Mouse (Mus musculus) lung, adult 2 months (tissue): ENCODE data around the gene Lrrc4b. TPM values are rescaled to one million over a fixed set of nuclear protein-coding genes. Genes with fewer than 3 reads are reported as not detected.

Experiments used
- DNase-seq: peaks from one replicate; pipeline ENCODE4 v3.0.0; 2022
- H3K4me1 ChIP-seq: fragments of 200-500 bp; 2 replicates; pipeline ENCODE4 v1.6.1; 2011; ENCODE audit warnings: low read length; ENCODE audit not compliant: control insufficient read depth, insufficient read depth
- H3K4me3 ChIP-seq: fragments of 200-500 bp; replicated peaks from 2 replicates; pipeline ENCODE3; 2011; ENCODE audit warnings: low read depth, mild to moderate bottlenecking, control low read depth, low read length; ENCODE audit errors: extremely low read depth
- CTCF ChIP-seq: fragments of 200-500 bp; IDR thresholded peaks from 2 replicates; pipeline ENCODE4 v1.5.1; 2011; ENCODE audit warnings: mild to moderate bottlenecking, low read length, control low read depth; ENCODE audit not compliant: insufficient read depth
- POLR2A ChIP-seq: fragments of 200-500 bp; IDR thresholded peaks from 2 replicates; pipeline ENCODE4 v1.6.1; 2011; ENCODE audit warnings: low read depth, mild to moderate bottlenecking, control low read depth, low read length, borderline replicate concordance; ENCODE audit errors: extremely low read depth
- WGBS: fragments of 180-500 bp; shearing (Covaris S2); methylation state at CpG from one replicate; pipeline ENCODE4 v1.1.7; 2018; 5-methylcytosine and 5-hydroxymethylcytosine counted together
- polyA plus RNA-seq: library from polyadenylated mRNA; depleted of rRNA; stranded (reverse); fragments of >200 nt; gene quantifications from 2 replicates; pipeline ENCODE4 v1.2.3, GENCODE M21; 2012

The Lrrc4b gene
- polyA plus RNA-seq, 1 experiment = 4.9 TPM

DNA sequence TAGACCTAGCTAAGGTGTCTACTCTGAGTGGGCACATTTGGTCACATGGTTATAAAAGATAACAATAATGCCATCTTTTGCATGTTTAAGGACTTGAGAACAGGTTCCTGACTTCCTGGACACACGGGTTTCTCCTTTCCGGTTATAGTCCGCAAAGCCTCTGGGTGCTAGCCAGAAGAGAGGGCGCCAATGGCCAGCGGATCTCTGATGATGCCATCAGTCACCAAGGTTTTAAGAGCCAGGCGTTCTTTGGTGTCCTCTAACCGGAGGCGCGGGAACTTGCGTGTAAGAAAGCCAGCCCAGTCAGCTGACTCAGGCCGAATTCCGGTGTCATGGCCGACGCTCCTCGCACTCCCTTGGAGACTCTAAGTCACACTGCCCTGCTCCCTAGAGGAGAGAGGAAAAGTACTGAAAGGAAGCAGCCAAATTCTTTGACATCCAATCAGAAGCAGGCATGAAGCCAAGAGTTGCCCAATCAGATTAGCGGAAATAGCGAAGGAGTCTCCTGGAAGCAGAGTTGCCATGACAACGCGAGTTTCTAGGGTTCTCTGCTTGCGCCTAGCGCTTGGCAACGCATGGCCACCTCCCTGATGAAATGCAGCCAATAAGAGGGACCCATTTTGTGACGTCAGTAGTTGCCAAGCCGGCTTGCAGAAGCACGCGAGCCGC is 23.3 kb upstream of the Lrrc4b start:
- Histone ChIP-seq H3K4me1 (no peaks in the 10 kb centered on the region), H3K4me3 (peak overlapping the region; percentile 52)
- WGBS = 2% methylated on average over 27 of the region's 27 CpGs
- DNase-seq = peak; percentile 59
- TF ChIP-seq POLR2A (peak; percentile 16; the same call in 1 of the 2 replicates), CTCF (no peak)

DNA sequence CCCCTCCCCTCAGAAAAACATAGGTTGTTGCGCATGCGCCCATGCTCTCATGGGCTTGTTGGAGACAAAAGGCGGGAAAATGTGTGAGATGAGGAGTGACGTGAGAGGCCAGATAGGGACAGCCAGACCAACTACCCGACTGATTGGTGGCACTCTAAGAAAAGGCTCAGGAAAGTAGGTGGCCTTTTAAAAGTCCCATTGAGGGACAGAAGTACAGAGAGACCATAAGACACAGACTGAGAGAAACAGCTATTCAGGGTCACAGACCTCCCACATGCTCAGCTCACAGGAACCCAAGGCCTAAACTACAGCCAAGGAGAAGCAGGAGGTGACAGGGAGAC is 22.8 kb upstream of the Lrrc4b start:
- H3K4me3 ChIP-seq = peak overlapping the region; percentile 6
- WGBS = 4% methylated on average over 5 of the region's 5 CpGs
- no peak for DNase-seq
- no peaks in the 10 kb centered on the region for H3K4me1 ChIP-seq
- no peak for TF ChIP-seq POLR2A
- no peak for TF ChIP-seq CTCF

DNA sequence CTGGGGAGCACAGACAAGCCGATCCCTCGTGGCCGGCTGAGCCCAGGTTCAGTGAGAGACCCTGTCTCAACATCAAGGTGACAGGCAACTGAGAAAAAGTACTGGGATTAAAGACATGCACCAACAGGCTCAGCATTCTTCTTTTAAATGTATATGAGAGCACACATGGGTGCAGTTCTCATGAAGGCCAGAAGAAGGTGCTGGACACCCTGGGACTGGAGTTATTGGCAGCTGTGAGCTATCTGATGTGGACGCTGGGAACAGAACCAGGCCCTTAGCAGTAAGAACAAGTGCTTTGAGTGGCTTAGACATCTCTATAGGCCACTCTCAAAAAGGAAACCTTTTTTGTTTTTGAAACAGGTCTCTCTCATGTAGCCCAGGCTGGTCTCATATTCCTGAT is 17.7 kb upstream of the Lrrc4b start:
- no peak for TF ChIP-seq CTCF
- TF ChIP-seq POLR2A = no peak
- Histone ChIP-seq H3K4me1 (no peaks in the 10 kb centered on the region), H3K4me3 (no peak overlapping the region)
- WGBS = 84% methylated on average over 4 of the region's 4 CpGs
- DNase-seq = no peak

DNA sequence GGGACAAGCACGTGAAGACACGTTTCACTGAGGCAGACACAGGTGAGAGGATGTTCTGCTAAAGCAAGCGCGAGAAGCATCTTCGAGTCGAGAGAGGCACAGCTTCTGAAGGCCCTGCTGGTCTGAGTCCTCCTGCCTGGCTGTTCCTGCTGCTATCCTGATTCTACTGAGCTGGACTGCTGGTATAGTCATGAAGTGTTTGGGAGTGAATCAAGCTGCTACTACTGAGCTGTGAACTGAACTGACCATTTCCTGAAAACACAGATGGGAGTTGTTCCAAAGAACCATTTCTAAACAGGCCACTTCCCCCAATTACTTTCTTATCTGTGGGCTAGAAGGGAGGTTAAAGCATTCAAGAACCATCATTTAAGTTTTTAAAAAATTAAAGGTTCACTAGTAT is 15.5 kb upstream of the Lrrc4b start:
- Histone ChIP-seq H3K4me1 (no peaks in the 10 kb centered on the region), H3K4me3 (no peak overlapping the region)
- no peak for DNase-seq
- TF ChIP-seq POLR2A (no peak), CTCF (no peak)
- 61% methylated on average over 6 of the region's 6 CpGs for WGBS

DNA sequence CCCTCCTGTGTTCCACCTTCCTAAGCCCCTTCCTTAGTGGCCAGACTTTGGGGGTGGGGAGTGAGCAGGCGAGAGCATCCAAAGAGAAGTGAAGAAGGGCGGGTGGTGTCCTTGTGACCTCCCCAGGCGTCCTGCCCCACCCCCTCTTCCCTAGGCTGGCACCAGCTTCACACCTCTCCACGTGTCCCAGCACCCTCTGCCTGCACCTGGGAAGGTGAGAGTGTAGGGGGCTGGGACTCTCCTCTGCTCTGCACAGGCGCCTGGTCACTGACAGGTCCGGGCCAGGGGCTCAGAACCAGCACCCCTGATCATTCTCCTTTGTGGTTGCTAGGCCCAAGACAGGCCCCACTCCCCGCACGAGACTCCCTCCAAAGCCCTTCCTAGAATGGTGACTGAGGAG is 1.2 kb upstream of the Lrrc4b start:
- Histone ChIP-seq H3K4me1 (no peaks in the 10 kb centered on the region), H3K4me3 (no peak overlapping the region)
- TF ChIP-seq CTCF (no peak), POLR2A (no peak)
- DNase-seq = no peak
- 20% methylated on average over 8 of the region's 8 CpGs for WGBS

DNA sequence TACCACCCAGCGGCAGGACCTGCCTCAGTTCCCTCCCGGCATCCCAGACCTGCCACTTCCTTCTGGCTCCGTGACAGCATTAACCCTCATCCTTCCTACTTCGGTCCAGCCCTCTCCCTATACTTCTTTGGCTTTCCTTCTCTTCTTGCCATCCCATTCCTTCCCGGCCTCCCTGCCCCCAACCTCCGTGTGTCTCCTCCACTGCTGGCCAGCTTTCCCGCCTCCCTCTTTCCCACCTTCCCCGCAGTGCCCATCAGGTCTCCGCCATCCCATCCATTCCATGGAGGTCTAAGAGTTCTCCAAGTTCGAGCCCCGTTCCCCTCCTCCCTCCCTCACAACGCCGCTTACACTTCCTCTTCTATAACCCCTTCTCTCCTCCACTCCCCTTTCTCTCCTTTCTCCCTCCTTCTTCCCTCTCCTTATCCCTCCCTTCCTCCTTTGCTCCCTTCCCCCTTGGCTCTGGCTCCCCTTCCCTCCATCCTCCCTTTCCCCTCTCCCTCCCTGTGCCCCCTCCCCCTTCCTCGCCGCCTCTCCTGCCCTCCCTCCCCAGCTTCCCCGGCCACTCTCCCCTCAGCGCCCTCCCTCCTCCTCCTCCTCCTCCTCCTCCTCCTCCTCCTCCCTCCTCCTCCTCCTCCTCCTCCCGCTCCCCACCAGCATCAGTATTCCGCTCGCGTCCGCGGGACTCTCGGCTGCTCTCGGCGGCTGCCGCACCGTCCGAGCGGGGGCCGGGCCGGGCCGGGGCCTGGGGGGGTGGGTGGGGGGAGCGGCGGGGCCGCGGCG is 457 bp upstream of the Lrrc4b start:
- H3K4me3 ChIP-seq = no peak overlapping the region
- 6% methylated on average over 20 of the region's 38 CpGs for WGBS
- H3K4me1 ChIP-seq = no peaks in the 10 kb centered on the region
- no peak for TF ChIP-seq CTCF
- TF ChIP-seq POLR2A = no peak
- no peak for DNase-seq

DNA sequence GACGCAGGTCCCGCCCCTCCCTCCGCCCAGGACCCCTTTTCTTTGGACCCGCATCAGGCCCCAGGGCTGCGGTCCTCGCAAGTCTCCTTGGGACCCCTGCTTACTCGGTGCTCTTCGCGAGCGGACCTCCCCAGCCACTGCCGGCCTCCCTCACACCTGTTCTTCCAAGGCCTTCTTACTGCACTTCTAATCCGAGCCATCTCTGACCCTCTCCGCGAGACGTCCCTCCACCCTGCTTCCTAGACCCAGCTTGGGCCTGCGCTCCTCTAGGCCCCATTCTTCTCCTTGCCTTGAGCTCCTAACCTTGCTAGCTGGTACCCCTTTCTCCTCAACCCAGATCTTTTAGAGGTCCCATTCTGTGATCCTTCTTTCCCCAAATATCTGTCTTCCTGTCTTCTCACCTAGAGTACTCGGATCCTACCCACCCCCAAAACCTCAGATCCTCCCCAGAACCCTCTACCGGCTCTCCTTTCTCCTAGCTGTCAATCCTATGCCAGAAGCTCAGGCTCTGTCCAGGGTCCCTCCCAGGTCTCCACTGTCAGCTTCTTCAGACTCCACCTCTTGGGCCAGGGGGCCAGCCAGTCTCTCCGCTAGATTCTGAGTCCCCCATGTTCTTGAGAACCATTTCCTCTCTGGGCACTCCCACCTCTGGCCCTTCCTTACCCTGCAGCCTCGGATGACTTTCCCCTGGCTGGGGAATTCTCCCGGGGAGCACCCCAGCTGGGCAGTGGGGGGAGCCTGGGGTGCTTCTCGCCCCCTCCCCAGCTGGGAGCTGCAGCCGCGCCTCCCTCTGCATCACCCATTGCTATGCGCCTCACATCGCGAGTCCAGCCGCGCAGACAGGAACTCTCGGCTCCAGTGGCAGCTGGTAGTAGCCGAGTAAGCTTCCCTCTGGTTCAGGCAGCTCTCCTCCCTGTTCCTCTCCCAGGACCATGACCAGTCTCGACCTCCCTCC is 993 bp downstream of the Lrrc4b start:
- Histone ChIP-seq H3K4me3 (no peak overlapping the region), H3K4me1 (no peaks in the 10 kb centered on the region)
- TF ChIP-seq CTCF (no peak), POLR2A (no peak)
- 8% methylated on average over 32 of the region's 32 CpGs for WGBS
- DNase-seq = no peak

DNA sequence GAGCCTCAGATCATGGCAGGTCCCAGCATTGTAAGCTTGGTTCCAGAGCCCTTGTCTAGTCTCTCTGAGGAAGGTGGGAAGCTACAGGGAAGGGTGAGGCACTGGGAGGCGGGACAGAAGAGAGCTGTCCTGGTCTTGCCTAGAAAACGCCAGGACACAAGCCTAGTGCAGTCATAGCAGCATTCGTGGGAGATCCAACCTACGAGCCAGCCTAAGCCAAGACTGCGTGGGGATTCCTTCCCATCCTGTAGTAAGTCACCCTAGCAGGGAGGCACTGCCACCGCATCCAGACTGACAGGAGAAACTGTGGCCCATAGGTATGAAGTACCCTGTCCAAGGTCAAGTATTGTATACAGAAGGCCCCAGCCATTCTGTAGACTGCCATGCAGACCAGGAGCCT is 3.7 kb downstream of the Lrrc4b start:
- DNase-seq = no peak

DNA sequence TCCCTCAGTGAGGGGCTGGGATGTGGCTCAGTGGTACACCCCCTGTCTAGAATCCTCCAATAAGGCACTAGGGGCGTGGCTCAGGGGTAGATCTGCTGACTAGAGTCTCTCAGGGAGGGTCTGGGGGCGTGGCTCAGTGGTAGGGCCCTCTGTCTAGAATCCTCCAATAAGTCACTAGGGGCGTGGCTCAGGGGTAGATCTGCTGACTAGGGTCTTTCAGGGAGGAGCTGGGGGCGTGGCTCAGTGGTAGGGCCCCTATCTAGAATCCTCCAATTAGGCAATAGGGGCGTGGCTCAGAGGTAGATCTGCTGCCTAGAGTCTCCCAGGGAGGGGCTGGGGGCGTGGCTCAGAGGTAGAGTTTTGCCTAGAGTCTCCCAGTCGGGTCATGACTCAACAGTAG is 4.6 kb downstream of the Lrrc4b start:
- H3K4me1 ChIP-seq = no peaks in the 10 kb centered on the region
- H3K4me3 ChIP-seq = no peak overlapping the region
- no peak for DNase-seq
- TF ChIP-seq POLR2A (no peak), CTCF (no peak)
- 12% methylated on average over 7 of the region's 7 CpGs for WGBS

More for the DNA sequence above, 3.7 kb downstream of the Lrrc4b start:
- TF ChIP-seq POLR2A (no peak), CTCF (no peak)
- Histone ChIP-seq H3K4me1 (no peaks in the 10 kb centered on the region), H3K4me3 (no peak overlapping the region)
- 63% methylated on average over 6 of the region's 6 CpGs for WGBS

DNA sequence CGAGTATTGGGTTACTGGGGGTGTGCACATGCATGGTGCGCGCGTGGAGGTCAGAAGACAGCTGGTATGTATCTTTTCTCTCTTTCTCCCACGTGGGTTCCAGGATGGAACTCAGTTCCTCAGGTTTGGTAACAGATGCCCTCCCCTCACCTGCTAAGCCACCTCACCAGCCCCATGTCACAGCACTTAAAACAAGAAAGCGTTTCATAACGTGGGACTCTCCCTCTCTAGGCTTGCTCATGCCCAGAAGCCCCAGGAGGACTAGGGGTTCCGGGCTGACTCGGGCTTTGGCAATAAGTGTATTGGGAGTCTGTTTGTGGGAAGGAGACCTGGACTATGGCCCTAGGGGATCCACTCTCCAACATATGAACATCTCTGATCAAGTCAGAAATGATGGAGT is 5.3 kb downstream of the Lrrc4b start:
- Histone ChIP-seq H3K4me1 (no peaks in the 10 kb centered on the region), H3K4me3 (no peak overlapping the region)
- TF ChIP-seq POLR2A (no peak), CTCF (no peak)
- DNase-seq = no peak
- 64% methylated on average over 9 of the region's 9 CpGs for WGBS
